Mouse (Mus musculus) layer of hippocampus, adult 8-10 months (tissue): ENCODE results near the gene Magea10. TPM values are rescaled to one million over a fixed set of nuclear protein-coding genes. Genes with fewer than 3 reads are reported as not detected.

Source experiments
- DNase-seq, 2 experiments: peaks; one replicate each; pipeline ENCODE4 v3.0.0; 2022; ENCODE audit warnings: low spot score in 2 of 2
- total RNA-seq, 4 experiments: library from RNA; stranded (reverse); gene quantifications; 2 replicates each; pipeline ENCODE4 v1.2.4; 2022

Magea10 gene
- total RNA-seq, result not detected

DNA sequence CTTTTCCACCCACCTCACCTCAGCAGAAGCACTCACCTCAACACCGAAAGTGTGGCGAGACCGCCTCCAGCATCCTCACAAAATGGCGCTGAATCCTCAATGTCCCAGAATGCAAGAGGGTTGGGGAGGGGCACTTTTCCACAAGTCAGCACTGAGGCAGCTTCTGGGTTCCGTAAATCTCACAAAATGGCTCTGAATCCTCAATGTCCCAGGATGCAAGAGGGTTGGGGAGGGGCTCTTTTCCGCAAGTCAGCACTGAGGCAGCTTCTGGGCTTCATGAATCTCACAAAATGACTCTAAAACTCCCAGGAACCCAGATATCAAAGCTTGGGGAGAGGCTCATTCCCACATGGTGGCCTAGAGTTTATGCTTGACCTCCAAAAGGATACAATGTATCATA is at the start of gene Magea10:
TSS of gene Magea10 (minus strand) at position 101 of the 400 bp plus-strand sequence.
- no peak for DNase-seq

DNA sequence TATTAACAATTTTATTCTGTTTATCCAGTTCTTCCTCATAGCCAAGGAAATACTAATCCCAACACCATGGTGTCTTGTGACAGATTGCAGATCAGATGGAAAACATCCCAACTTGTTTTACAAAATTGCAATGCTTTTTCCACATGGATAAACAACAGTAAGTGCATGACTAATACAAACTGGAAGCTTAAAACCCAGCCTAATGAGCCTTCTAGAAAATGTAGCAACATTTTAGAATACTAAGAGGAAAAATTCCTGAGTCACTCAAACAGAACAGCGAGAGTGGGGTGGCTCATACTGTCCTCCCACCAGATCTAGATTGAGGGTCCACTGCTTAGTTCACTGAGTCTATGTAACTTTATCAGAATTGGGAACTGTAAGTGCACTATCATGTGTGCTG is 4.7 kb downstream of the Magea10 start:
- DNase-seq, result no peak

Other genes starting within 250 kb of the Magea10 start
- gene Magea4, start 164.8 kb downstream of the Magea10 start, total RNA-seq, result not detected
- under 1 TPM; 0.10 to 0.50 (median 0.15) TPM for gene Gabre, start 112.1 kb downstream of the Magea10 start, total RNA-seq